Mouse (Mus musculus) urinary bladder, postnatal 14 days (tissue): ENCODE results near the gene Hspb7.

ENCODE experiments used
- DNase-seq: peaks from one replicate; pipeline ENCODE4 v3.0.0; 2021; ENCODE audit warnings: low spot score

Gene Hspb7

GRCm38 (mm10) chr4:141469343-141469742 lies 48.8 kb downstream of the Hspb7 start:
- DNase-seq = no peak

- DNase-seq = no peak
These were observed 50.9 kb downstream of the Hspb7 start for GRCm38 (mm10) chr4:141471491-141471890.

- DNase-seq = no peak
These were observed 52.2 kb downstream of the Hspb7 start for GRCm38 (mm10) chr4:141472641-141473321.

DNA sequence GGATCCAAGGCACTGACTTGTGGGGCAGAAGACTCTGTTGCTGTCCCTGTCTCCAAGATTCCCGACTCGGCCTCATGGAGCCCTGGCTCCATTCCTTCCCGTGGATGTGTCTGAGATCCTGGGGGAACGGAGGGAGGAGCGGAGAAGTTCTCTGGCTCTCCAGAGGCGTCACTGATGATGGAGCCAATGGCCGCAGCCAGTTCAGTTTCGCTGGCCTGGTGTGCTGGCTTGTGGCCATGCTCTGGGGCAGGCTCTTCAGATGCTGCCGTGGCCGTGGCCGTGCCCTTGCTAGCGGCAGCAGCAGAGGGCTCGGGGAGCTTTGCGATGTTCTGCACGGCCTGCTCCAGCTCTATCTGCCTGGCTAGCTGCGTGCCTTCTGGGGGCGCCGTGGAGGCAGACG lies 53.9 kb downstream of the Hspb7 start:
- no peak for DNase-seq
